16 mouse cellular contexts compared by ENCODE assay signal in genomic region chr8:94427953-94428352, GRCm38 (mm10). TPM values are rescaled to one million over a fixed set of nuclear protein-coding genes. Genes with fewer than 3 reads are reported as not detected.
DNase-seq lines count a peak whose midpoint lies in the region; TF ChIP-seq lines count a peak whose summit lies in the region.
"Had no signal": no experiment of that assay in that cellular context is flagged by ENCODE, and none has a peak within 500 bp of the region (broad histone marks: within the 10 kb centered on the region; RNA-seq: fewer than 3 reads in every experiment).

No protein-coding gene starts in this region.

- TF ChIP-seq POLR2A in spleen, adult 2 months (IDR thresholded peaks at IDR 0.05; ENCODE audit: low read depth, low read length): no peak

- H3K4me1 ChIP-seq in spleen, adult 2 months (ENCODE audit: control insufficient read depth, insufficient read depth, insufficient read length): peaks cover 7% of the 10 kb centered on the region; the same call in 1 of the 2 replicates
- H3K4me1 ChIP-seq: heart, embryonic 15.5 days; liver, embryonic 13.5 days; neural tube, embryonic 13.5 days had no signal

- 73% methylated on average over 10 of the region's 10 CpGs for WGBS in spleen, adult 2 months

- H3K4me3 ChIP-seq in spleen, adult 2 months (ENCODE audit: extremely low read depth, insufficient read depth, insufficient read length): no peak overlapping the region
- H3K4me3 ChIP-seq: heart, embryonic 15.5 days; layer of hippocampus, adult 2 months; liver, embryonic 13.5 days; neural tube, embryonic 13.5 days had no signal

- H3K27me3 ChIP-seq in spleen, adult 2 months (ENCODE audit: control insufficient read depth, insufficient read depth, low read length): no peaks in the 10 kb centered on the region

- DNase-seq in spleen, adult 2 months (ENCODE audit: low read depth in 1 of 2, low spot score in 2 of 2): no peak
- no peak for DNase-seq in spleen, adult 12 weeks (ENCODE audit: low spot score)
- peak; percentile 31 for DNase-seq in gonadal fat pad, adult 2 months (ENCODE audit: low read depth)
- peak; percentile 32 for DNase-seq in lung, postnatal 25 days (ENCODE audit: low spot score)
- DNase-seq in gastrocnemius, postnatal 10 days: no peak
- DNase-seq in frontal cortex, adult 2 months (ENCODE audit: extremely low spot score in 1 of 2, low spot score in 1 of 2): no peak
- DNase-seq in kidney, adult 11 months: no peak
- DNase-seq: cerebellum, postnatal 10 days; embryo, embryonic 11 days; liver, embryonic 13.5 days; right cerebral cortex, postnatal 25 days; thymus, postnatal 36 days had no signal

- H3K36me3 ChIP-seq in spleen, adult 2 months (ENCODE audit: control insufficient read depth, insufficient read depth, low read length): no peaks in the 10 kb centered on the region
- H3K36me3 ChIP-seq: heart, embryonic 15.5 days; liver, embryonic 13.5 days; neural tube, embryonic 13.5 days had no signal

- no peak for TF ChIP-seq CTCF in spleen, adult 2 months (IDR thresholded peaks at IDR 0.05; ENCODE audit: extremely low read depth, insufficient read depth, insufficient read length, insufficient replicate concordance)

- H3K27ac ChIP-seq in spleen, adult 2 months (ENCODE audit: insufficient read depth, low read length): 0 out of 2 replicates have a peak overlapping the region, but pooled peaks have one; percentile 10
- H3K27ac ChIP-seq: heart, embryonic 15.5 days; kidney, postnatal 0 days; layer of hippocampus, adult 2 months; liver, embryonic 13.5 days; neural tube, embryonic 13.5 days had no signal

RNA-seq across cellular contexts. Expression of gene Nlrc5, which starts 6.2 kb away (rescaled TPM):
- 47.3 and 58.1 TPM in 2 replicates for polyA plus RNA-seq in spleen, adult 2 months (2012; rRNA removed)
- 11.2 and 13.3 TPM in 2 replicates for polyA plus RNA-seq in gonadal fat pad, adult 2 months (2012; rRNA removed)
- under 1 TPM; 0.42 to 0.88 TPM for total RNA-seq in gastrocnemius, postnatal 10 days (2021)
- 1.0 and 1.5 TPM in 2 replicates for polyA plus RNA-seq in frontal cortex, adult 2 months (2012; rRNA removed)

RNA-seq across cellular contexts. Expression of gene Herpud1, which starts 41.7 kb away (rescaled TPM):
- 198 and 350 TPM in 2 replicates for polyA plus RNA-seq in spleen, adult 2 months (2012; rRNA removed)
- polyA plus RNA-seq in gonadal fat pad, adult 2 months (2012; rRNA removed): 262 and 303 TPM in 2 replicates
- 10 to 100 TPM; 51.7 to 56.6 TPM for total RNA-seq in gastrocnemius, postnatal 10 days (2021)
- polyA plus RNA-seq in frontal cortex, adult 2 months (2012; rRNA removed): 72.2 and 80.0 TPM in 2 replicates

Comparison
In these comparisons a context has a peak if more than half of its experiments do, and no peak if none do; other contexts are left out.
1. DNase-seq: peak in gonadal fat pad, adult 2 months (single experiment) and lung, postnatal 25 days (single experiment); none in spleen, adult 2 months (0 of 2), spleen, adult 12 weeks (single experiment), gastrocnemius, postnatal 10 days (single experiment), frontal cortex, adult 2 months (0 of 2) and kidney, adult 11 months (single experiment).